Mouse (Mus musculus) cerebellum, adult 11 months (tissue): ENCODE measurements around the gene Gnrhr.
A peak's percentile ranks its signal among the peaks of the same experiment; 100 is the strongest.

Source experiments
- DNase-seq: peaks from one replicate; pipeline ENCODE4 v3.0.0; 2022

Gene Gnrhr

GRCm38 (mm10) chr5:86197801-86198200 lies at the start of gene Gnrhr:
TSS of gene Gnrhr (minus strand) at chr5:86197901.
- no peak for DNase-seq

- DNase-seq = no peak
These were observed 48.9 kb upstream of the Gnrhr start for GRCm38 (mm10) chr5:86246559-86246958.

DNA sequence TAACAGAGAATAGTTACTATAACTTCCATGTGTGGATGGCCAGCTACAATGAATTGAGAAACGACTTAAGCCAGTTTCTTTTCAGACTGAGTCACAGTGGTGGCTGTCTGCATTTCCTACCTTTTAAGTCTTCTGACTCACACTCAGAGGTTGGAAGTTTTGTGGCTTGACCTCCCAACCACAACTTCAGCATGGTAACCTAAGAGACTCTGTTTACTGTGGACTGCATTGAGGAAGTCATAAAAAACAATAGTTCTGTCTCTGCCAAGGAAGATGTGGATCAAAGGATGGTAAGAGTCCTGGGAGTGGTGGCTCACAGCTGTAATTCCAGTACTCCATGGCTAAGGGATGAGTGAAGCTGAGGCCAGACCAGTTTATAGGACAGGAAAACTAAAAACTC lies 47.2 kb upstream of the Gnrhr start:
- DNase-seq = no peak

GRCm38 (mm10) chr5:86244275-86244674 lies 46.6 kb upstream of the Gnrhr start:
- DNase-seq = no peak

DNA sequence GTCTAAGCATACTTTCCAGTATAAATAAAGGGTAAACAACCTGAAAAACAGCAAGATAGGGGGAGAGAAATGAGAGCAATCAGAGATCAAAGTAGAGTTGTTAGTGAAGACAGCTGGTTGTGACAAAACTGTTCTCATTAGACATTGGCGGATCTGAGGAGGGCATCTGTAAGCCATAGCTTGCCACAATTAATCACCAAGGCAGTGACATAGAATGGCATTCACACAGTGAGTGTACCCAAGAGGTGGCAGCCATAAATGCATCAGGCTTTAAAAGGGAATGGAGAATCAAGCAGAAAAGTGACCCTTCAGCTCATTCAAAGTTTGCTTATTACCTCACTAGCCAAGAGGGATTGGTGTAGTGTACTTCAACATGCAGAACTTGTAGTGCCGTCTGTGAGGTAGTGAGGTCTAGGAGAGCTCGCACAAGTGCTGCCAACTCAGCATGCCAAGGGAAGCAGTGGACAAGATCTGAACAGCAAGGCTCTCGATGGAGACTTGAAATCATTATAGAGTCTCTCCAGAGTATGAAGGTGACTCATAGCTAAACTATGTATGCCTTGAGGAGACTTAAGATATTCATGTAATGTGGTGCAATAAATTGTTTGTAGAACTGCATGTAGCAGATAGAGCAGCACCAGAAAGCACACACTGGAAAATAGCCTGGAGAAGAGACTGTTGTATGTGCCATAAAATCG lies 29.6 kb upstream of the Gnrhr start:
- no peak for DNase-seq

DNA sequence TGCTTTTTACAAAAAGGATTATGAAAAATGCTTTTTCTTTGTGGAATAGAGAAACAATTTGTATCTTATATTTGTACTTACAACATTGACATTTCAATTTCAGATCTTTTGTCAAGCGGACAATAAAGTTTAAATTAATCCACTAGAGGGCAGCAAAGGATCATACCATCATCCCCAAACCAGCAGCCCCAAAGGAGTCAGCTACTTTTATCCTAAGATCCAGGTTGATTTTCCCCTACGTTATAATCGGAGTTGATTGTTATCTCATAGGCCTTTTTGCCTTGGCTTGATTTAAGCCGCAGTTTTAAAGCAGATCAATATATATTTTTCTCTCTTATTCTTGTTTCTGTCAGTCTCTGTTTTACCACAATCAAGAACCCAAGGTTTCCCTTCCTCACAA lies 6.3 kb downstream of the Gnrhr start:
- no peak for DNase-seq

DNA sequence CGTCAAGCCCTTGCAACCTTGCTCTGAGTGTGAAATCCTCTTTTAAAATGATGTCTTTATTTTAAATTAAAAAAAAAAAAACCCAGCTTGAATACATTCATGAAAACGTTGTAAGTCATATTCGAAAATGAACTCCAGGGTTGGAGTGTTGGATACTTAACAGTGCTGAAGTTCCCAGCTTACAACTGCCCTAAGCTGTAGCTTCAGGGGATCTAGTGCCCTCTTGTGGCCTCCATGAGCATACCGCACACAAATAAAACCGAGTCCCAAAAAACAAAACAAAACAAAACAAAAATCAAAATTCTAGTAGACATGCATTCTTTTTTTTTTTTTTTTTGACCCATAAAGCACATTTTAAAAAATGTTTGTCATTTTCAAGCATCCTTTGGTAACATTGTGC lies 6.9 kb downstream of the Gnrhr start:
- DNase-seq = no peak

DNA sequence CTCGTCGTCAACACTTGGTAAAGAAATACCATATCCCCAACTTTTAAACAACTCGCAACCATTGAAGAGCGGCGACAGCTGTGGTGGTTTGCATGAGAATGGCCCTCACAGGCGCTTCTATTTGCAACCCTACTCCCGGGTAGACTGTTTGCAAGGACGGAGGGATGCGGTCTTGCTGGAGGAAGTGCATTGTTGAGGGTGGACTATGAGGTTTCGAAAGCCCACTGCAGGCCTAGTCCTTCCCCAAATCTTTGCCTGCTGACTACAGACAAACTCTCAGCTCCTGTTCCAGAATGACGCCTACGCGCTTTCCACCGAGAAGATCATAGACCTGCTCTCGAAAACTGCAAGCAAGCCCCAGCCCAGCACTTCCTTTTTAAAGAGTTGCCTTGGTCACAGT lies 7.4 kb downstream of the Gnrhr start:
- no peak for DNase-seq

DNA sequence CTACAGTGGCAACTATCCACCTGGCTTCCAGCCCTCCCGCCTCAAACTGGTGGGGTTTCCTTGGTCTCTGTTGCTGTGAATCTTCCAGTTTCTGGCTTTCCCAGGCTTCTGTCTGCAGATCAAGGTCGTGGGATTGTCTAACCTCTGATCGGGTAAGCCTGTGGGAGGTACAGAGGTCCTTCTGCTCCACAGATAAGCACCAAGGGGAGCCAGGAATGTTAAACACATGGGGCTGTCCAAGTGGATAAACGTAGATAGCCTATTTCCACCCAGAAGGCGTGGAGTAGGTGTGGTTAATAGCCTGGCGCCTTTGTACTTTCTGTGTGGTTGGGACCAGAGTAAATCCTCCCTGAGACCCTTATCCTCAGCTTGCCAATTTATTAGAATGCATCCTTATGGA lies 10.3 kb downstream of the Gnrhr start:
- DNase-seq = no peak

- no peak for DNase-seq
These were observed 23.9 kb downstream of the Gnrhr start for GRCm38 (mm10) chr5:86173778-86174177.

GRCm38 (mm10) chr5:86172449-86173161 lies 25.1 kb downstream of the Gnrhr start, which contains the start of gene Uba6:
TSS of gene Uba6 (minus strand) at chr5:86172803.
- DNase-seq = peak; percentile 99

GRCm38 (mm10) chr5:86172088-86172448 lies 25.6 kb downstream of the Gnrhr start:
- no peak for DNase-seq
